Mouse (Mus musculus): Measurements from ENCODE around the gene Gm49354.
A peak's percentile ranks its signal among the peaks of the same experiment; 100 is the strongest.

GRCm38 (mm10) chr13:59779213-59779612 lies 2.8 kb downstream of the Gm49354 start:
- TF ChIP-seq CTCF (IDR thresholded peaks at IDR 0.05; ENCODE audit: borderline replicate concordance, extremely low read depth, insufficient read depth, insufficient read length) (peak; percentile 27; the same call in 1 of the 2 replicates), POLR2A (IDR thresholded peaks at IDR 0.05; ENCODE audit: borderline replicate concordance, extremely low read depth, insufficient read depth, insufficient read length, poor library complexity, severe bottlenecking) (no peak)

Measured in brain, embryonic 14.5 days (tissue).